Mouse (Mus musculus) thymus, adult 2 months (tissue): ENCODE measurements around the gene Ccser1.

Experiments used
- CTCF ChIP-seq: fragments of 200-500 bp; IDR thresholded peaks from 2 replicates; pipeline ENCODE4 v1.5.1; 2012; ENCODE audit warnings: mild to moderate bottlenecking, control low read depth, low read length, moderate library complexity, borderline replicate concordance; ENCODE audit not compliant: control insufficient read depth, poor library complexity, insufficient read depth; ENCODE audit errors: extremely low read depth
- POLR2A ChIP-seq: fragments of 200-500 bp; IDR thresholded peaks from 2 replicates; pipeline ENCODE4 v1.6.1; 2012; ENCODE audit warnings: mild to moderate bottlenecking, low read length, control low read depth, moderate library complexity; ENCODE audit not compliant: control insufficient read depth, poor library complexity, insufficient read depth; ENCODE audit errors: extremely low read depth

DNA sequence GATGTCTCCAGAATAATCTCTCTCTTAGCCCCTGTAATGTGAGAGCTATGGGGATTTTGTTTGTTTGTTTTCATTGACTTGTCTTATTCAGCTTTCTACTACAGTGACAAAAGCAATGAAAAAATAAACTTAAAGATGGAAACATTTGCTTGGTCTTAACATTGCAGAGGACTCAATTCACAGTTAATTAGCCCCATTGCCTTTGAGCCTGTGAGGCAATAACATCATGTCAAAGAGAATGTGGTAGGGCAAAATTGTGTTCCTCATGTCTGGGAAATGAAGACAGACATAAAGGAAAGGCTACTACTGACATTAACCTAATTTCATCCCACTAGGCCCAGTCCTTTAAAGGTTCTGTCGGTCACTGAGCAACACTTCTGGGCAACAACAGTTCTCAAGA is 484.4 kb downstream of the Ccser1 start:
- TF ChIP-seq CTCF = no peak
- no peak for TF ChIP-seq POLR2A
